Mouse (Mus musculus) Patski (cell line): ENCODE data around the gene Tmc2. TPM values are rescaled to one million over a fixed set of nuclear protein-coding genes. Genes with fewer than 3 reads are reported as not detected.

Experiments
- ATAC-seq: fragments of 100-300 bp; one replicate; pipeline ENCODE4 v1.8.0; 2021
- CTCF ChIA-PET: fragments of 350-600 bp; sonication (Branson Sonifier 250); formaldehyde crosslinking; loops from one replicate; lab custom pipeline; 2022; ENCODE audit warnings: inconsistent platforms; lab: Charles Lee
- POLR2A ChIA-PET: fragments of 350-600 bp; sonication (Branson Sonifier 250); formaldehyde crosslinking; loops from one replicate; lab custom pipeline; 2022; ENCODE audit warnings: antibody characterized with exemption, inconsistent platforms; lab: Charles Lee
- DNase-seq: peaks from one replicate; pipeline ENCODE4 v3.0.0-alpha.2; 2011; ENCODE audit warnings: low read depth, low spot score
- H3K27me3 ChIP-seq: fragments of 371-371 bp; one replicate; pipeline ENCODE4 v1.5.1; 2021
- CTCF ChIP-seq: fragments of 100-300 bp; IDR thresholded peaks from one replicate; pipeline ENCODE4 v1.5.1; 2021
- in situ Hi-C: fragments of 300-500 bp; cut with MboI; formaldehyde crosslinking; loops from 3 replicates; pipeline ENCODE4 v1.11.1; 2018; ENCODE audit warnings: low pct_unique_long_range_greater_than_20kb, mixed read lengths
- polyA plus RNA-seq: library from polyadenylated mRNA; unstranded; gene quantifications from one replicate; pipeline ENCODE4 v1.2.3, GENCODE M21; 2021

Gene Tmc2
- polyA plus RNA-seq: not detected

- ChIA-PET POLR2A (no interaction called here), CTCF (no interaction called here)
- in situ Hi-C loops: no loop called here
- no peak for ATAC-seq
- H3K27me3 ChIP-seq: peaks cover 29% of the 10 kb centered on the region
- no peak for DNase-seq
- no peak for TF ChIP-seq CTCF
Measured at GRCm38 (mm10) chr2:130194894-130195293, at the start of gene Tmc2. Gene Tmc2 (plus strand): TSS chr2:130195194.

DNA sequence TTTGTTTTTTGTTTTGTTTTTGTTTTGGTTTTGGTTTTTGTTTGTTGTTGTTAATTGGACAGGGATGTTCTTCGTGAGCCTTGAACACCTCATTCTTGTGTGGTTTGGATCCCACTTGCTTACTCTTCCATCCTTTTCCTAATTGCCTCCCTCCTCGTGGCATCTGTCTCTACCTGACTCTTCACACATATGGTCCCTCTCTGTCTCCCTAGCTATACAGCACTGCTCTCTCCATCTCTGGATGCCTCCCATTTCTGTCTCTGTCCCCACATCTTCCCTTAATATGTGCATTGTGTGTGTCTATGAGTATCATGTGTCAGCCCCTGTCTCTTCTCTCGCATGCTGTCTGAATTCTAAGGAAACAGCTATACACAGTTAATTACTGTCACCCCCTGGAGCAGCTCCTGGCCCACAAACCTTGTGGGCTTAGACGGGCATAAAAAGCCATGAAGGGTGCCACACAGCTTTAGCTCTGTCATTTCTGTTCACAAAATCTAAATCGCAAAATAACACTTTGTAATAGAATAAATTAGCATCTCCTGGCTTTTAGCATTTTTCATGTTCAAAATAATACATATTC is 48.8 kb upstream of the Tmc2 start:
- H3K27me3 ChIP-seq: no peaks in the 10 kb centered on the region
- in situ Hi-C loops: no loop called here
- ChIA-PET POLR2A (no interaction called here), CTCF (no interaction called here)
- ATAC-seq (no peak), DNase-seq (no peak)
- TF ChIP-seq CTCF: no peak

DNA sequence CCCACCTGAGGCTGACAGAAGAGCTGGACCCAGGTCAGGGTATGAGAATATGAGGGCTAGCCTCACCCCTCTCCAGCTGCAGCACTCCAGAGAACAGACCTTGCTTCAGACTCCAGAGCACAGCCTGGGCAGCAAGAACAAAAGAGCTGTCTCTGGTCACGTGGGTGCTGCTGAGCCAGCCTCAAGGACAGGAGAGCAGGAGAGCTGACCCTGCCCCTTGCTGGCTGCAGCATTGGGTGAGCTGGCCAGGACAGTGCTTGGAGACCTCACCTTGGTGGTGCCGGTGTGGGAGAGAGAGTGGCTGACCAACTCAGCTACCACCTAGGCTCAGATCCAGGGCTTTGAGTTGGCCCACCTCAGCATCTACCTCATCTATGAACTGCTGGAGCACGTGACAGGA is 39.8 kb upstream of the Tmc2 start:
- CTCF ChIA-PET: no interaction called here
- TF ChIP-seq CTCF: no peak
- DNase-seq (no peak), ATAC-seq (no peak)
- in situ Hi-C loops: loop anchor here (5.0 kb wide), 1 partner anchor 83 kb away; no protein-coding TSS in a partner anchor
- H3K27me3 ChIP-seq: no peaks in the 10 kb centered on the region
- POLR2A ChIA-PET: no interaction called here

GRCm38 (mm10) chr2:130155851-130156250 is 39.1 kb upstream of the Tmc2 start:
- H3K27me3 ChIP-seq: no peaks in the 10 kb centered on the region
- no peak for TF ChIP-seq CTCF
- ChIA-PET CTCF (interaction anchor here (0.8 kb wide), 1 partner anchor 11 kb away, joined by 3 read pairs; no protein-coding TSS in a partner anchor), POLR2A (no interaction called here)
- DNase-seq (no peak), ATAC-seq (no peak)
- in situ Hi-C loops: loop anchor here (5.0 kb wide), 1 partner anchor 84 kb away; no protein-coding TSS in a partner anchor

DNA sequence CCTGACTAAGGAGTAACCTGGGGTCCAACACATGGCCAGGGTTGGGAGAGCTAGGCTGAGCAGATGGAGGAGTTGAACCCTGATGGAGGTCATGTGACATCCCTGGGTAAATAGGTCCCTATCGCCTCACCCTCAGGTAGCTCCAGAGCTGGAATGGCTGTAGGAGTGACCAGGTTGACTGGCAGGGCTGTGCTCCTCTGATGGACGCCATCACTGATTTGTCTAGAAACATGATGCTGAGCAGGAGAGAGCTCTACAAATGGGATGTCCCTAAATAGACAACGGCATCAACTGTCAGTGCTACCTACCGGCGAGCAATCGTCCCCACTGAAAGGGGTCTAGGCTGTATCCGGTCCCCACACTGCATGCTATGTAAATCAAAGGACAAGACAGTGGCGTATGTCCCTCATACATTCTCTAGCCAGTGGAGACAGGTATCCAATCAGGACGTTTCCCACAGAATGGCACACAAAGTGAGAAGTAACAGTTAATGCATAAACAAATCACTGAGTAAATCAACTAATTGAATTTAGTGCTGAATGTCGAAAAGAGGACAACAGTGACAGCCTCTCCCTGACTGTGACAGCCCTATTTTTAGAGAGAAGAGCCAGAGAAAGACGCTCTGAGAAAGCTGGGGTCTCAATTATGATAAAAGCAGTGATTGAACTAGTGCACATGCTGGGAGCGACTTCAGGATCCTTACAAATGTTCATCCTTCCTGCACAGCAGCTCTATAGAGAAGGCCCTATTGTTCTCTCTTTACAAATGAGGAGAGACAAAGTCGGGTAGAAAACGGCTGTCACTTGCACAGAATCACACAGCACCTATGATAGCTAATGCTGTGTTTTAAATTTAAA is 37.5 kb upstream of the Tmc2 start:
- no peak for ATAC-seq
- ChIA-PET CTCF (interaction anchor here (1.6 kb wide), 1 partner anchor 9 kb away, joined by 7 read pairs; no protein-coding TSS in a partner anchor), POLR2A (no interaction called here)
- no peaks in the 10 kb centered on the region for H3K27me3 ChIP-seq
- no peak for TF ChIP-seq CTCF
- in situ Hi-C loops: loop anchor here (5.0 kb wide), 1 partner anchor 85 kb away; no protein-coding TSS in a partner anchor
- no peak for DNase-seq

DNA sequence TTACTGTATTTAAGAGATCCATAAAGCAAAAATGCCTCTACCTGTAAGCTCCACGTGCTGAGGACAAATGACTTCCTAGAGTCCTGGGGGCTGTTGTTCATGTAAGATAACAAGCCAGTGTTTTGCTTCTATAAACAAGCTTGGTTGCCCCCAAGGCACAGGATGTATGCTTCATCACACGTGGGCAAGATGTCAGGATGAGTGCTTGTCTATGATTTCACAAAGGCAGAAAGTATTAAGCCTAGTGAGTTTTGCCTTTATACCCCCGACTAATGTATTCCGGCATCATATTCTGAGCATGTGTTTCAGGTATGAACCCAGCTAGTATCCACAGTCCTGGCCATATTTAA is 36.9 kb upstream of the Tmc2 start:
- in situ Hi-C loops: loop anchor here (5.0 kb wide), 1 partner anchor 86 kb away; no protein-coding TSS in a partner anchor
- CTCF ChIA-PET: interaction anchor here (1.6 kb wide), 1 partner anchor 9 kb away, joined by 7 read pairs; no protein-coding TSS in a partner anchor

DNA sequence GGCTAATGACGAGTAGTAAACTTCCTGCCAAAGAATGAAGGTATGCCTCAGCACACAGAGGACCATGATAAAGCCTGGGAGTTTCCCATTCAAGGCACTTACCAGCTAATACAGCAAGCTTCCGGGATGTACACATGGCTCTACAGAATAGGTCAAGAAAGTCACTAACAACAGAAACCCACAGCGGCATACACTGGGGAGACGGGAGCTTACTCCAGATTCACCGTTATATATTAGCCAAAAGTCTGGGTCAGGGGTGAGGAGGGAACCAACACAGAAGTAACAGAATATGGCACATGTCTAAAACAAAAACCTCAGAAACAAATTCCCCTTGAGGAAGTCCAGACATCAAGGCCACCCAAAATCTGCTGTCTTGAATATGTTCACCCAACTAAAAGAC is 32.3 kb upstream of the Tmc2 start:
- ChIA-PET POLR2A (no interaction called here), CTCF (interaction anchor here (1.0 kb wide), 1 partner anchor 12 kb away, joined by 3 read pairs; no protein-coding TSS in a partner anchor)
- no peaks in the 10 kb centered on the region for H3K27me3 ChIP-seq
- no peak for TF ChIP-seq CTCF
- in situ Hi-C loops: no loop called here
- ATAC-seq: no peak
- no peak for DNase-seq

More for the DNA sequence above, 36.9 kb upstream of the Tmc2 start:
- no peaks in the 10 kb centered on the region for H3K27me3 ChIP-seq
- no peak for ATAC-seq
- no peak for DNase-seq
- POLR2A ChIA-PET: no interaction called here
- TF ChIP-seq CTCF: no peak

DNA sequence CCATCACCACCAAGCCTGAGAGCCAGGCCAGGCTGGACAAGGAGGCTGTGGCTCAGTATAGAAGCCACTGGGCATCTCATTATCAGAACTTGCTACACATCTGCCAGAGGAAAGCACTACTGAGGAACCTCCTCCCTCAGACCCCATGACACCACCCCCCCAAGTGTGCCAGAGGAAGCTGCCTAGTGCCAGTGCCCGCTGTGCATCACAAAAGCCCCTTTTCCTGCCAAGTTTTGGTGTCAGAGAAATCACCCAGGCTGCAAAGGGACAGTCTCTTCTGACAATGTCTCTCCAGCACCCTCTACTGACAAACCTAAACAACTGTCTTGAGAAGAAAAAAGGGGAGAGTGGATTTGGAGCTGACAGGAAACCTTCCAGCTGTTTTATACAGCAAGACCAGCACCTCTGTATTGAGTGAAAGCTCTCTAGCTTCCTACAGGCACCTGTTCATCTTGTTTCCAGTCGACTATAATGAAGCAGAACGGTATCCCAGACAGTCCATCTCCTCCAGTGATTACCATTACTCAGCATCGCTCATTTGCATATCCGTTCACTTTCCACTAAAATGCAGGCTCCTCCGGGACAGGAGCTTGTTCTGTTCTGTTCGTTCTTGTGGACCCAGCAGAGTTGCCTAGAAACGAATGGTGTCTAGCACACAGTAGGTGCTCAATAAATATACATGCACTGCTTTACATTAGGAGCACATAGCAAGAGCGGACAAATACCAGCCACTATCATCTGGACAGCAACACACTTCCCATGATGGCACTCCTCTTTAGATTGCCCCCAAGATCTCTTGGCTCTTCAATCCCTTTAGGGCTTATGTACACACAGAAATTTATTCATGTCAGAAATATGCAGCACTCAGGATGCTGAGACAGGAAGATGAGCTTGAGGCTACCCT is 28.4 kb upstream of the Tmc2 start:
- no peak for ATAC-seq
- in situ Hi-C loops: no loop called here
- no peak for DNase-seq
- POLR2A ChIA-PET: no interaction called here
- TF ChIP-seq CTCF: peak; percentile 56
- no peaks in the 10 kb centered on the region for H3K27me3 ChIP-seq
- CTCF ChIA-PET: interaction anchor here (1.0 to 5.7 kb wide), 5 partner anchors 9 to 107 kb away, joined by 3 to 21 read pairs (median 5); partner anchors contain the start of gene Snrpb

GRCm38 (mm10) chr2:130167861-130168260 is 27.1 kb upstream of the Tmc2 start:
- peak; percentile 76 for TF ChIP-seq CTCF
- ChIA-PET CTCF (interaction anchor here (0.9 to 5.7 kb wide), 4 partner anchors 10 to 289 kb away, joined by 3 to 21 read pairs (median 6); no protein-coding TSS in a partner anchor), POLR2A (no interaction called here)
- ATAC-seq (no peak), DNase-seq (no peak)
- in situ Hi-C loops: no loop called here
- H3K27me3 ChIP-seq: no peaks in the 10 kb centered on the region

DNA sequence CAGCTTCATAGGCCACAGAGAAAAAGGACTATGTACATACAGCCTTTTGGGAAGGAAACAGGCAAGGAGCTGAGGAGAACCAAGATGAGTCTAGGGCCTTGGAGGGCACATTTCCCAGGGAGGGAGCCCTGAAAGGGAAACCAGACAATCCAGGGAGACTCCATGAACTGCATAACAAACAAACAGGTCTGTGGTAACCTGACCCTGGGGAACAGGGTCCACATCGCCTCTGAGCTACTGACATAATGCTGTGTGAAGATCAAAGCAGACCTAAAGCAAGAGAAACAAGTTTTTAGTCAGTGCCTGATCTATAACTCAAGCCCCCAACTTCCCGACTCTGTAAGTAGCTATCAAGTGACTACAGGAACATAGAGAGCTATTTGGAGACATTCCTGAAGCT is 23.3 kb upstream of the Tmc2 start:
- CTCF ChIA-PET: no interaction called here
- TF ChIP-seq CTCF: no peak
- no peaks in the 10 kb centered on the region for H3K27me3 ChIP-seq
- POLR2A ChIA-PET: no interaction called here
- DNase-seq (no peak), ATAC-seq (no peak)
- in situ Hi-C loops: no loop called here
